Mouse (Mus musculus): ENCODE measurements at regions not wholly inside any gene's neighbourhood (a gene's known extent, or its start where the extent isn't known, plus 50 kb on each side); places are given as distances from the start of the nearest gene placed in this dataset.

DNA sequence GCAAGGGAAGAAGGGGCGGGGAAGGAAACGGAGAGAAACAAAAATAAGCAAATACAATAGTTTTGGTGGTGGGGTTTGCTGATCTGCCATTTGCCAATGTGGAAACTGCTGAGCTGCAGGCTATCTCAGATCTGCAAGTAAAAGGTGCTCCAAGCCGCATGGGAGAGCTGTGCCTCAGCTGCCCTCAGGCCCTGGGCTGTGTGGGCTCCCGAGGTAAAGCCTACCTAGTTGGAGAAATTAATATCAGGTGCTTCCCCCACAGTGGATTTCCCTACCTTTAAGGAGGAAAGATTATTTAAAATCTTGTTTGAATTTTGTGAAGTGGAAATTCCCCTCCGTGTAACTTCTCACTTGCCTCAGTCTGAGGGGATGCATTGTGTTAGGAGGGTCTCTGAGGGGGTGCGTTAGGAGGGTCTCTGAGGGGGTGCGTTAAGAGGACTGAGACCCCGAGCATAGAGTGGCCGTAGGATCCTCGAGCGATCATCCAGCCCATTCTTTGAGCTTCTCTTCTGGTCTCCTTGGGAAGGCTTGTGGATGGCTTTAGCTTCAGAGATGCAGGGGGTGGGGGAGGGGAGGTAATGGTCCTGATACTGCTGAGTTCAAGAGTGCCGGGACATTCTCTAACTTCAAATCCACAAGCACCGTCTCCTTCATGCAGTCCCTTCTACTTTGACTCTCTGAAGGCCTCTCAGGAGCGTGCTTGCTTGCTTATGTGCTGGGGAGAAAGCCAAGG is 89.9 kb upstream of the Ccnd2 start:
- no peak for TF ChIP-seq POLR2A (IDR thresholded peaks at IDR 0.05; ENCODE audit: borderline replicate concordance, extremely low read depth, insufficient read depth, insufficient read length, poor library complexity, severe bottlenecking)
- no peak for TF ChIP-seq CTCF (IDR thresholded peaks at IDR 0.05; ENCODE audit: borderline replicate concordance, extremely low read depth, insufficient read depth, insufficient read length)

GRCm38 (mm10) chr6:127243032-127243431 is 91.0 kb upstream of the Ccnd2 start:
- DNase-seq (ENCODE audit: low read depth) = no peak
- TF ChIP-seq CTCF (IDR thresholded peaks at IDR 0.05; ENCODE audit: borderline replicate concordance, extremely low read depth, insufficient read depth, insufficient read length) (no peak), POLR2A (IDR thresholded peaks at IDR 0.05; ENCODE audit: borderline replicate concordance, extremely low read depth, insufficient read depth, insufficient read length, poor library complexity, severe bottlenecking) (no peak)

More for the DNA sequence above, 89.9 kb upstream of the Ccnd2 start:
- DNase-seq (ENCODE audit: low read depth) = no peak

GRCm38 (mm10) chr6:127245814-127246440 is 93.9 kb upstream of the Ccnd2 start:
- DNase-seq (ENCODE audit: low read depth) = no peak
- TF ChIP-seq POLR2A (IDR thresholded peaks at IDR 0.05; ENCODE audit: borderline replicate concordance, extremely low read depth, insufficient read depth, insufficient read length, poor library complexity, severe bottlenecking) (no peak), CTCF (IDR thresholded peaks at IDR 0.05; ENCODE audit: borderline replicate concordance, extremely low read depth, insufficient read depth, insufficient read length) (no peak)

GRCm38 (mm10) chr6:127246730-127247129 is 94.7 kb upstream of the Ccnd2 start:
- DNase-seq (ENCODE audit: low read depth) = no peak
- TF ChIP-seq POLR2A (IDR thresholded peaks at IDR 0.05; ENCODE audit: borderline replicate concordance, extremely low read depth, insufficient read depth, insufficient read length, poor library complexity, severe bottlenecking) (no peak), CTCF (IDR thresholded peaks at IDR 0.05; ENCODE audit: borderline replicate concordance, extremely low read depth, insufficient read depth, insufficient read length) (no peak)

DNA sequence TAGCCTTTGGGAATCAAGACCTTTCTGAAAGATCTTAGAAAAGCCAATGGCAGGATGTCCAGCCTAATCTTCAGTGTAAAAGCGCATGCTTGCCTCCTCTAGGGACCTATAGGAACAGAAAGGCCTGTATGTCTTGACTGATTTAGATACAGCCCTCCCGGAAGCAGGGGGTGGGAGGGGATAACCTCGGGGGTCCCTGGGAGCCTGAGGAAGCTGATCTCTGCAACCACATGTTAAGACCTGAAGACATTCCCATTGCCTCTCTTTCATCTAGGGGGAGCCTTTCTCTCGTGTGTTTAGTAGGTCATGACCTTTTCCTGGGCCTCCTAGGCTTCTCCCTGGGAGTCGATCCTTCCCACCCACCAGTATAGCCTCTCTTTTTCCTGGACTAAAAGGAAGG is 95.3 kb upstream of the Ccnd2 start:
- DNase-seq (ENCODE audit: low read depth) = no peak
- no peak for TF ChIP-seq CTCF (IDR thresholded peaks at IDR 0.05; ENCODE audit: borderline replicate concordance, extremely low read depth, insufficient read depth, insufficient read length)
- no peak for TF ChIP-seq POLR2A (IDR thresholded peaks at IDR 0.05; ENCODE audit: borderline replicate concordance, extremely low read depth, insufficient read depth, insufficient read length, poor library complexity, severe bottlenecking)

DNA sequence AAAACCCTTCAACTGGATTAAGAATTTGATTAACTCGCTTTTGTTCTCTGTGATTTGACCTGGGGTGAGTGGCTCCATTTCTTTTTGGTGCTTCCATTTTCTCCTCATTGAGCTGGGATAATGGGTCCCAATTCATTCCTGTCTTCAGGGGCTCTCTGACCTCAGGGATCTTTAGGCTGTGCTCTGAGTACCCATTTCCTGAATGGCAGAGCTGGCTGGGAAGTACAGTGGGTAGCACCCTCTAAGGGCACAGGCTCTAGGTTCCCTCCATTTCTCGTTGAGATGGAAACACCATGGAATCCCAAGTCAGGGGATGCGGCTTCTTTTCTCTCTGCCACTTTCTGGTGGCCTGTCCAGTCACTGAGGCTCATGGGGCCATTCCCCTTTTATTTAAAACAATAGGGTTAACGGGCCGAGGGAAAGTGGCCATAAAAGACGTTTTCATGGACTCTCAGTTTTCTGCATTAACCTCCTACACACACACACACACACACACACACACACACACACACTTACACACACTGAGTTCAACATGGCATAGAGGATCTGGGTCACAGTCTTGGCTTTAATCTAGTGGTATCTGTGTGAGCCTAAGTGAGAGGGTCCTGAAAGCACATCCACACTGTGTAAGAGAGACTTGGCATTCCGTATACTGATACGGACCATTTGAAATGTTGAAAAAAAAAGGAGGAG is 98.3 kb upstream of the Ccnd2 start:
- TF ChIP-seq POLR2A (IDR thresholded peaks at IDR 0.05; ENCODE audit: borderline replicate concordance, extremely low read depth, insufficient read depth, insufficient read length, poor library complexity, severe bottlenecking) (no peak), CTCF (IDR thresholded peaks at IDR 0.05; ENCODE audit: borderline replicate concordance, extremely low read depth, insufficient read depth, insufficient read length) (no peak)
- peak; percentile 3 for DNase-seq (ENCODE audit: low read depth)

- no peak for TF ChIP-seq POLR2A (IDR thresholded peaks at IDR 0.05; ENCODE audit: borderline replicate concordance, extremely low read depth, insufficient read depth, insufficient read length, poor library complexity, severe bottlenecking)
- TF ChIP-seq CTCF (IDR thresholded peaks at IDR 0.05; ENCODE audit: borderline replicate concordance, extremely low read depth, insufficient read depth, insufficient read length) = no peak
- DNase-seq (ENCODE audit: low read depth) = peak; percentile 7
Measured at GRCm38 (mm10) chr6:127250874-127251670, 99.1 kb upstream of the Ccnd2 start.

DNA sequence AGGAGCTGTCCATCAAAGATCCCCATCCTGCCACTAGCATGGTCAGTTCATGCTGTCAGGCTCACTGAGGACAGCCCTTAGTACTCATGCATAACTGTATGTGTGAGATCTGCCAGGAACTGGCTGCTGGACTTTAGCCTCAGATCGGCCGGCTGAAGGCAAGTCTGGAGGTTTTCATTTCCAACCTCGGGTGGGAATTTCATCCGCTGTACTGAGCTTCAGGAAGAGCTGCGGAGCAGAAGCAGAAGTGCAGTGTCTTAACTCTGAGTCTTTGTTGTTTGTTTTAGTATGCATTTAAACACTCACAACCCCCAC is 99.6 kb upstream of the Ccnd2 start:
- no peak for DNase-seq (ENCODE audit: low read depth)
- TF ChIP-seq POLR2A (IDR thresholded peaks at IDR 0.05; ENCODE audit: borderline replicate concordance, extremely low read depth, insufficient read depth, insufficient read length, poor library complexity, severe bottlenecking) (no peak), CTCF (IDR thresholded peaks at IDR 0.05; ENCODE audit: borderline replicate concordance, extremely low read depth, insufficient read depth, insufficient read length) (no peak)

DNA sequence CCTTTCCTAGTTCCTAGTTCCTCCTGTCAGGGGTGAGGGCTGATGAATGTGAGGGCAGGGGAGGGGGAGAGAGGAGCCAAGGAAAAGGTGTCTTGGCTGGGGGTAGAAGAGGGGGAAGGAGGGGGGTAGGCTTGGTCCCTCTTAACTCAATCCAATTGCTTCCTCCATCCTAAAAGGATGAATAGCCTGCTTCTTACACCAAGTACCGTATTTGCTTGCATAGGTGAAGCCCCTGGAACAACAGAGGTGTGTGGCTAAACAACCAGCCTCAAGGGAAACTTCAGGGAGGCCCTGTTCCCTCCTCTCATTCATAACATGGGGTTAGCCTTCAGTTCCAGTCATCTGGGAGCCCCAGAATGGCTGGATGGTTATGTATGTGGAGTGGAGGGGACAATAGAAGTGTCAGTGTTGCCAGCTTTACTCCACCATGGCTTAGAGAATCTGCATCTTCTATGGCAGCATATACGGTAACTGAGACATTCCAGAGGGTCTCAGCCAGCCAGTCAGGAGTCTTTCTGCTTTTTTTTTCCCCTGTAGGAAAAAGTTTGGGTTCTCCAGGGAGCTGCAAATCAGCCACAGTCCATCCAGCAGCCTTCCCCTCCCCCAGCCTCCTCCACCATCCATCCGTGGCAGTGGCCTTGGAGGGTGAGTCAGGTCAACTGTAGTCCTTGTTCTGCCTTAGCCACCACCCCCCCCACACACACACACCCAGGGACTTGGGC is 100.2 kb upstream of the Ccnd2 start:
- DNase-seq (ENCODE audit: low read depth) = peak; percentile 67
- TF ChIP-seq POLR2A (IDR thresholded peaks at IDR 0.05; ENCODE audit: borderline replicate concordance, extremely low read depth, insufficient read depth, insufficient read length, poor library complexity, severe bottlenecking) (no peak), CTCF (IDR thresholded peaks at IDR 0.05; ENCODE audit: borderline replicate concordance, extremely low read depth, insufficient read depth, insufficient read length) (no peak)

DNA sequence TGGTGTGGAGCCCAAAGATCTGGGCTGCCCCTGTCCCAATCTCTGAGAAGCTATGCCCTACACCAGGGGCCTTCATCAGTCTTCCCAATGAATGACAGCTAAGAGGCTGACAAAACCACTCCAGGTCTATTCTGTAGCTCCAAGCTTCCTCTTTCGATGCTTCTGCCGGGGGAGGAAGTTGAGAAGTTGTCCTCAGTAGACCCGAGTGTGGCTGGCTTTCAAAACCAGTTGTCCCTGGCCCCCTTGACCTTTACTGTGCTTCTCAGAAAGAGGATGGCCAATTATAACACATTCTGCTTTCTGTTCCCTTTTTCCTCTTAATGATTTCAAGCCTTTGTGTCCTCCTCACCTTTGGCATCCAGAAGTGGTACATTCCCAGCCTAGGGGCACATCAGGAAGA is 101.9 kb upstream of the Ccnd2 start:
- no peak for DNase-seq (ENCODE audit: low read depth)
- TF ChIP-seq CTCF (IDR thresholded peaks at IDR 0.05; ENCODE audit: borderline replicate concordance, extremely low read depth, insufficient read depth, insufficient read length) = no peak
- no peak for TF ChIP-seq POLR2A (IDR thresholded peaks at IDR 0.05; ENCODE audit: borderline replicate concordance, extremely low read depth, insufficient read depth, insufficient read length, poor library complexity, severe bottlenecking)
